Mouse (Mus musculus) stomach, embryonic 14.5 days (tissue): ENCODE results near the gene Ccdc141. TPM values are rescaled to one million over a fixed set of nuclear protein-coding genes. Genes with fewer than 3 reads are reported as not detected.

Source experiments
- ATAC-seq: fragments of 200-750 bp; cut with Nextera tagmentation; 2 replicates; pipeline ENCODE4 v1.8.0; 2017; ENCODE audit warnings: low read depth, moderate TSS enrichment; ENCODE audit not compliant: insufficient number of reproducible peaks, insufficient read depth, low FRiP score
- H3K27ac ChIP-seq: fragments of 300-500 bp; sonication (generic); 2 replicates; pipeline ENCODE4 v1.5.1; 2014; ENCODE audit warnings: mild to moderate bottlenecking, low read length, moderate library complexity, mixed read lengths
- H3K27me3 ChIP-seq: fragments of 300-500 bp; sonication (generic); 2 replicates; pipeline ENCODE4 v1.6.1; 2014; ENCODE audit warnings: low read length, control low read depth, mixed read lengths; ENCODE audit not compliant: control insufficient read depth, insufficient read depth
- H3K36me3 ChIP-seq: fragments of 300-500 bp; sonication (generic); 2 replicates; pipeline ENCODE4 v1.6.1; 2014; ENCODE audit warnings: mild to moderate bottlenecking, control low read depth, low read length, moderate library complexity, mixed read lengths; ENCODE audit not compliant: control insufficient read depth, insufficient read depth
- H3K4me1 ChIP-seq: fragments of 300-500 bp; sonication (generic); 2 replicates; pipeline ENCODE4 v1.6.1; 2014; ENCODE audit warnings: low read length, control low read depth, mixed read lengths; ENCODE audit not compliant: control insufficient read depth, insufficient read depth
- H3K4me2 ChIP-seq: fragments of 300-500 bp; sonication (generic); replicated peaks from 2 replicates; pipeline ENCODE4 v1.6.1; 2014; ENCODE audit warnings: low read depth, low read length, control low read depth
- H3K4me3 ChIP-seq: fragments of 300-500 bp; sonication (generic); 2 replicates; pipeline ENCODE4 v1.5.1; 2014; ENCODE audit warnings: low read depth, low read length, control low read depth
- H3K9ac ChIP-seq: fragments of 300-500 bp; sonication (generic); replicated peaks from 2 replicates; pipeline ENCODE4 v1.6.1; 2014; ENCODE audit warnings: low read depth, mild to moderate bottlenecking, control low read depth, low read length, moderate library complexity, mixed read lengths
- H3K9me3 ChIP-seq: fragments of 300-500 bp; sonication (generic); 2 replicates; pipeline ENCODE4 v1.6.1; 2016; ENCODE audit warnings: low read depth, low read length, control low read depth; ENCODE audit not compliant: control insufficient read depth
- WGBS: fragments of 180-500 bp; shearing (Covaris S2); extraction: QIAGEN DNeasy Blood & Tissue Kit; methylation state at CpG from one replicate; pipeline ENCODE4 v1.1.7; 2014; 5-methylcytosine and 5-hydroxymethylcytosine counted together
- polyA plus RNA-seq: library from polyadenylated mRNA; unstranded; fragments of >200 nt; fragmentation: Nextera tagmentation; extraction: Ambion mirVana; gene quantifications from 2 replicates; pipeline ENCODE4 v1.2.1, GENCODE M21; 2014

Gene Ccdc141
- polyA plus RNA-seq, 1 experiment from 2014 or later = 11.2 TPM

DNA sequence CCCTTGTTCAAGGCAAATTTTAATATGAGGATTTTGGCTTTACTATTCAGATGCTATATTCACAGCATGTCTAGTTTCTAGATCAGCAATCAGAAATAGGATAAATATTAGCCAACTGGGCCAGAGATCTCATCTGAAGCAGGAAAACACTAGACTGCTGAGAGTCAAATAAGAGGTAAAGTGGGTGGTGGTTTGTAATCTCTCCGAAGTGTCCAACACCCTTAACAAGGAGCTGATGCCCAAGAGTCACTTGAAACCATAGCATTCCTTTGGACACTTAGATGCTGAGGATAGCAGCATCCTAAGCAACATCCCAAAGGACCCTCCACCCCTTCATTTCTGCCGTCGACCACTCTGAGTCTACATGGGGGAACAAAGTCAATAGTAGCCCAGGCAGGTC is 5.8 kb downstream of the Ccdc141 start:
- H3K9me3 ChIP-seq = no peaks in the 10 kb centered on the region
- 78% methylated on average over 3 of the region's 3 CpGs for WGBS
- no peak for ATAC-seq
- no peak overlapping the region for H3K4me2 ChIP-seq
- no peak overlapping the region for H3K9ac ChIP-seq
- no peaks in the 10 kb centered on the region; the same call in 1 of the 2 replicates for H3K36me3 ChIP-seq
- no peak overlapping the region for H3K4me3 ChIP-seq
- H3K27ac ChIP-seq = no peak overlapping the region
- H3K4me1 ChIP-seq = peaks cover 4% of the 10 kb centered on the region; the same call in 1 of the 2 replicates
- H3K27me3 ChIP-seq = no peaks in the 10 kb centered on the region

DNA sequence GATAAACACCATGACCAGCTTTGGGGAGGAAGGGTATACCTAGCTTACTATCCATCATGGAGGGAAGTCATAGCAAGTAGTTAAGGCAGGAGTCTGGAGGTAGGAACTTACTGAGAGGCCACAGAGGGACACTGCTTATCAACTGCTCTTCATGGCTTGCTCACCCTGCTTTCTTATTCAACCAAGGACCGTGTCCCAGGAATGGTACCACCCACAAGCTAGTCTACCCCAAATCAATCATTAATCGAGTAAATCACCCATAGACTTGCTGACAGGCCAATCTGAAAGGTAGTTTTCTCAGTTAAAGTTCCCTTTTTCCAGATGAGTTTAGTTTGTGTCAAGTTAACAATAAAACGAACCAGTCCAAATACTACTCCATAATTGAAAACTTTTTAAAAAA is 7.1 kb downstream of the Ccdc141 start:
- Histone ChIP-seq H3K4me2 (no peak overlapping the region), H3K9ac (no peak overlapping the region), H3K36me3 (no peaks in the 10 kb centered on the region; the same call in 1 of the 2 replicates), H3K4me1 (no peaks in the 10 kb centered on the region), H3K27me3 (no peaks in the 10 kb centered on the region), H3K4me3 (no peak overlapping the region), H3K27ac (no peak overlapping the region), H3K9me3 (no peaks in the 10 kb centered on the region)
- ATAC-seq = no peak
- WGBS = 78% methylated on average over 3 of the region's 3 CpGs

DNA sequence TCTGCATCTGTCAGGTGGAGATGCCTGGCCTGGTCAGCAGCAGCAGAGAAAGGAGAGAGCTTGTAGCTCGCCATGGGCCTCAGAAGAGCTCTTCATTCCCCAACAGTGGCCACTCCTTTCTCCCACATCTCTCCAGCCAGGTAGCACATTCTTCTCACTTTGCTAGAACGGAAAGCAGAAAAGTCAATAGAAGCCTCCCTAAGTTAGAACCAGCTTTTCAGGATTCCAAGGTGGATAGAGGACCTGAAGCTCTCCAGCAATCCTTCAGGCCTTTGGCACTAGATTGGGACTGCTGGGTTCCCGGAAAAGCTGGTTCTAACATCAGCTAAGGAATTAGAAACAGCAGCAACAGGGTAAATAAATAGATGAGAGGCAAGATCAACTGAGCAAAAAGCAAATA is 8.3 kb downstream of the Ccdc141 start:
- no peak overlapping the region for H3K27ac ChIP-seq
- no peaks in the 10 kb centered on the region for H3K27me3 ChIP-seq
- no peak overlapping the region for H3K4me3 ChIP-seq
- no peaks in the 10 kb centered on the region for H3K4me1 ChIP-seq
- H3K4me2 ChIP-seq = no peak overlapping the region
- WGBS = 72% methylated on average over 3 of the region's 3 CpGs
- H3K36me3 ChIP-seq = no peaks in the 10 kb centered on the region
- ATAC-seq = no peak
- H3K9ac ChIP-seq = no peak overlapping the region
- H3K9me3 ChIP-seq = no peaks in the 10 kb centered on the region

DNA sequence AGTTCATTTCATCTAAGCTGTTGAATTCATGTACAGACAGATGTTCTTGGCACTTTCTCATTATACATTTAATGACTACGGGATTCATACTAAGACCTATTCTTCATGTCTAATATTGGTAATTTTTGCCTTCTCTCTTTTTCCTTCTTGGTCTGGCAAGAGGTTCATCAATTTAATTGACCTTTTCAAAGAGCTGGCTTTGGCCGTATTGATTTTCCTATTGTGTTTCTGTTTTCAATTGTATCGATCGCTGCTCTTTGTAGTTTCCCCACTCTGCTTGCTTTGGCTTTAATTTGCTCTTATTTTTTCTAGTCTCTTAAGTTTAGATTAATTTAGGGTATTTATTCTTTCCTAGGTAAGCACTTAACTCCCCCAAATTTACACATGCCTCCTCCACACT is 12.9 kb downstream of the Ccdc141 start:
- H3K9me3 ChIP-seq = no peaks in the 10 kb centered on the region
- no peak overlapping the region for H3K4me3 ChIP-seq
- no peaks in the 10 kb centered on the region for H3K36me3 ChIP-seq
- no peaks in the 10 kb centered on the region for H3K4me1 ChIP-seq
- 86% methylated on average over 4 of the region's 4 CpGs for WGBS
- H3K27ac ChIP-seq = no peak overlapping the region
- no peak for ATAC-seq
- no peak overlapping the region for H3K9ac ChIP-seq
- H3K27me3 ChIP-seq = no peaks in the 10 kb centered on the region
- H3K4me2 ChIP-seq = no peak overlapping the region

DNA sequence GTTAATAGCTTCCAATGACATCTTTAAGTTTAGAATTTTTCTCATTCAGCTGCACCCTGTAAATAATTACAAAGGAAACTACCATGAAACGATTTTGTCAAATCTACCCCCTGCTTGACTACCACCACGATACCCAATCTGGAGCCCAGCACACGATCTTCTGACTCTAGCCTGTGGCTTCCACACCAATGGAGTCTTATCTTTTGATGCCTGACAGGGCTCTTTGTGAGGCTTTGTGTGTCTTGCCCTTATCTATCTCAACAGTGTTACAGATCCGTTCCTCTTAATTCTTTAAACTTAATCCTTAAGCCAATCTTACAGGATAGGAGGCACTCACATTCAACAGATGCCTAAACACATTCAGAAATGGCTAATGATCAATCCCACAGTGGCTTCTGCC is 16.4 kb downstream of the Ccdc141 start:
- H3K9ac ChIP-seq = no peak overlapping the region
- no peak overlapping the region for H3K4me2 ChIP-seq
- no peak overlapping the region for H3K4me3 ChIP-seq
- H3K9me3 ChIP-seq = no peaks in the 10 kb centered on the region
- H3K27ac ChIP-seq = no peak overlapping the region
- ATAC-seq = no peak
- WGBS = 48% methylated on average over 4 of the region's 4 CpGs
- H3K4me1 ChIP-seq = no peaks in the 10 kb centered on the region
- H3K36me3 ChIP-seq = no peaks in the 10 kb centered on the region
- H3K27me3 ChIP-seq = no peaks in the 10 kb centered on the region

DNA sequence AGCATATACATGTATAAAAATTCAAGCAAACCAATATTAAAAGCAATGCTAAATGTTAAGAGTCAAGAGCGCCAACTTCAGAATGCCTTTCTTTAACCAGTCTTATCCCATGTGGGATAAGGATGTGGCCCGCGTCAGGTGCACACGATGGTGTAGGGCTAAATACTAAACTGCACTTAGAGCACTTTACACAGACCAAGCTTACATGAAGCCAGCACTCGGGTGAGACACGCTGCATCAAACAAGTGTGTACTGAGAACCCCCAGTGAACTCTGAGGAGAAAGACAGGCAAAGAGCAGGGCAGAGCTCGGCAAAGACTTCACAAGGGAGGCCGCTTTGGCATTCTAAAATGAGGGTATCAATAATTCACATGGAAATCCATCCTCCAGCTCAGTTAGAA is 19.2 kb downstream of the Ccdc141 start:
- Histone ChIP-seq H3K27ac (no peak overlapping the region), H3K9ac (no peak overlapping the region), H3K36me3 (no peaks in the 10 kb centered on the region), H3K4me1 (no peaks in the 10 kb centered on the region), H3K4me2 (no peak overlapping the region), H3K27me3 (no peaks in the 10 kb centered on the region), H3K9me3 (no peaks in the 10 kb centered on the region), H3K4me3 (no peak overlapping the region)
- ATAC-seq = no peak
- 94% methylated on average over 8 of the region's 8 CpGs for WGBS

DNA sequence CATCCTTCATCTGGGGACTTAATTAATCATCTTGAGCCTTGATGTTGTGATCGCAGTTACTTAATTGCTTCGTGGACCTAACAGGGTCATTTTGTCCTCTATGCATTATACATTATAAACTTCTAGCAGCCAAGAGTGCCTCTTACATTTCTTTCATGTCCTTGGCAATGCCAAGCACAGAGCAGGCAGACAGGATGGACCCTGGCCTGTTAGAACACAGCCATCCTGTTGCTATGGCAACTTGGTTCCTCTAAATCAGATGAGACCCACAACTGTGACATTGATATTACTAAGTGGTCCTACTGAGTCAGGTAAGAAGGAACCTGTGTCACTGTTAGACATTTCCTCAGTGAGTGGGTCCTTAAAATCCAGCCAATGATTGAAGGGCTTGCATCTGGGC is 20.9 kb downstream of the Ccdc141 start:
- Histone ChIP-seq H3K36me3 (no peaks in the 10 kb centered on the region), H3K4me3 (no peak overlapping the region), H3K4me1 (no peaks in the 10 kb centered on the region), H3K9ac (no peak overlapping the region), H3K27me3 (no peaks in the 10 kb centered on the region), H3K9me3 (no peaks in the 10 kb centered on the region), H3K4me2 (no peak overlapping the region), H3K27ac (no peak overlapping the region)
- 26% methylated on average over 2 of the region's 2 CpGs for WGBS
- ATAC-seq = no peak

DNA sequence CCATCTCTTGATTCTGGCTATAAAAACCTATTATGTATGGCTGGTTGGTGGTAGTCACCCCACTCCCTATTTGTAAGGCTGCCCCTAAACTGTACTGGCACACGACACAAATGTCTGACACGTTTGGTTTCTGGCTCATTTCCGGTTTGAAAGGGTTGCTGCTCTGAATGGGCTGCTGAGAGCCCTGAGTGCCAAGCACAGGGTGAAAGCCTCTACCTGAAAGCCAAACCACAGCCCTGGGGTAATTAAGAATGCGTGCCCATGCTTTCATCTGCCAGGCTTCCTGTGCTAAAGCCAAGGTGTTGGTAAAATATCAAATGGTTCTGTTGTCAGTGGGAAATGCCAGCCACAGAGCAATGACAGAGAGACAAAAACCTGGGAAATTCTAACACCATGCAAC is 22.2 kb downstream of the Ccdc141 start:
- 72% methylated on average over 4 of the region's 4 CpGs for WGBS
- Histone ChIP-seq H3K9ac (no peak overlapping the region), H3K4me3 (no peak overlapping the region)

DNA sequence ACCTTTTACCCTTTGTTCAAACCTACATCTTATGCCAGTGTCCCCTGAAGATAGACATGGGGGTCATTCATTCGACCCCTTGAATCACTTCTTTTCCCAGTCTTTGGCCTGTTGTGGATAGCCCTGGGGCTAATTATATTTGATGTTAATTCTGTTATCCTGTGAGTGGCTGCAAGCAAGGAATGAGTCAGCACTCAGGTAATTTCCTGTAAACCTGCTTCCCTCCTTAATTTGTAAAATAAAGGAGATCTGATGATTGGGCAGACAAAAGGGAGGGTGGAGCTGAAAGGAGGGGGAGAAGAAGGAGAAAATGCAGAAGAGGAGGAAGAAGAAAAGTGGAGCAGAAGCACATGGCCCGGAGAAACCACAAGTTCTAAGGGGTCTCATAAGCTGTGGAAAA is 23.5 kb downstream of the Ccdc141 start:
- no peak for ATAC-seq
- H3K36me3 ChIP-seq = no peaks in the 10 kb centered on the region
- no peak overlapping the region for H3K4me3 ChIP-seq
- no peaks in the 10 kb centered on the region for H3K27me3 ChIP-seq
- H3K9ac ChIP-seq = no peak overlapping the region
- no peaks in the 10 kb centered on the region for H3K9me3 ChIP-seq
- H3K27ac ChIP-seq = no peak overlapping the region
- WGBS = 85% methylated on average over 2 of the region's 2 CpGs
- H3K4me2 ChIP-seq = no peak overlapping the region
- no peaks in the 10 kb centered on the region for H3K4me1 ChIP-seq

More for the DNA sequence above, 22.2 kb downstream of the Ccdc141 start:
- Histone ChIP-seq H3K9me3 (no peaks in the 10 kb centered on the region), H3K4me1 (no peaks in the 10 kb centered on the region), H3K27ac (no peak overlapping the region), H3K4me2 (no peak overlapping the region), H3K36me3 (no peaks in the 10 kb centered on the region), H3K27me3 (no peaks in the 10 kb centered on the region)
- ATAC-seq = no peak
